Comparison of ENCODE assay signal across 21 mouse cellular contexts in the genomic region with DNA sequence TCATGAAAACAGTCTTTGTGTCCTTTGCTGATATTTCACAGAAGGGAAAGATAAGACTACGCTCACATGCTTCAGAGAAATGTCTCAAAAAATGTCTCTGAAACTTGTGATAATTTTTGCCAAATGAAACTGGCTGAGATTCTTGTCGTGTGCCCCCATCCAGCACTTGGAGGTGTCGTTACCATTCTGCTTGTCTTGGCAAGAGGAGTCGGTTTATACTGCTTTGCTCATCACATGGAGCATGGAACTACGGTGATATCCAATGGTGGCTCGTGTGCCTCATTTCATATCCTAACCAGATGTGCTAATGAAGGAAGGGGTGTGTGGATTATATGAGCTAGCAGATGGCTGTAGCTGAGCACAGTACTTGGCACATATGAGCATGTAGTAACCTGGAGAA.
A peak's percentile ranks its signal among the peaks of the same experiment; 100 is the strongest.
DNase-seq lines count a peak whose midpoint lies in the region; ATAC-seq lines count a peak whose summit lies in the region.
"Had no signal": no experiment of that assay in that cellular context is flagged by ENCODE, and none has a peak within 500 bp of the region (broad histone marks: within the 10 kb centered on the region; RNA-seq: fewer than 3 reads in every experiment).

No protein-coding gene starts in this region.

- peaks cover 3% of the 10 kb centered on the region; the same call in 1 of the 2 replicates for H3K4me1 ChIP-seq in forebrain, embryonic 13.5 days
- no peaks in the 10 kb centered on the region for H3K4me1 ChIP-seq in forebrain, embryonic 11.5 days (replicated peaks; ENCODE audit: control insufficient read depth, insufficient read depth, low read length)
- H3K4me1 ChIP-seq: embryonic facial prominence, embryonic 10.5 days; hindbrain, embryonic 15.5 days; intestine, embryonic 15.5 days; limb, embryonic 10.5 days had no signal

- no peak overlapping the region for H3K27ac ChIP-seq in forebrain, embryonic 13.5 days
- no peak overlapping the region for H3K27ac ChIP-seq in forebrain, embryonic 11.5 days (ENCODE audit: low read depth, low read length)
- H3K27ac ChIP-seq: embryonic facial prominence, embryonic 10.5 days; hindbrain, embryonic 15.5 days; intestine, embryonic 15.5 days; limb, embryonic 10.5 days had no signal

- H3K27me3 ChIP-seq in forebrain, embryonic 13.5 days, result no peaks in the 10 kb centered on the region
- no peaks in the 10 kb centered on the region for H3K27me3 ChIP-seq in forebrain, embryonic 11.5 days (ENCODE audit: control insufficient read depth, insufficient read depth, low read length)
- H3K27me3 ChIP-seq: hindbrain, embryonic 15.5 days; intestine, embryonic 15.5 days; Patski had no signal

- H3K9me3 ChIP-seq in forebrain, embryonic 13.5 days (replicated peaks), result no peaks in the 10 kb centered on the region
- no peaks in the 10 kb centered on the region for H3K9me3 ChIP-seq in forebrain, embryonic 11.5 days (ENCODE audit: control insufficient read depth, low read length)
- H3K9me3 ChIP-seq: embryonic facial prominence, embryonic 10.5 days; hindbrain, embryonic 15.5 days; intestine, embryonic 15.5 days; limb, embryonic 10.5 days had no signal

- H3K9ac ChIP-seq in forebrain, embryonic 13.5 days, result no peak overlapping the region
- no peak overlapping the region for H3K9ac ChIP-seq in forebrain, embryonic 11.5 days (ENCODE audit: low read length)
- H3K9ac ChIP-seq: hindbrain, embryonic 15.5 days; intestine, embryonic 15.5 days; liver, postnatal 0 days had no signal

- no peak overlapping the region for H3K4me3 ChIP-seq in forebrain, embryonic 13.5 days
- no peak overlapping the region for H3K4me3 ChIP-seq in forebrain, embryonic 11.5 days (ENCODE audit: low read depth, low read length)
- H3K4me3 ChIP-seq: embryonic facial prominence, embryonic 10.5 days; hindbrain, embryonic 15.5 days; intestine, embryonic 15.5 days; limb, embryonic 10.5 days had no signal

- DNase-seq in forebrain, embryonic 11.5 days (ENCODE audit: low spot score), result no peak
- peak; percentile 5 to 7 for DNase-seq in layer of hippocampus, adult 8-10 months (ENCODE audit: low spot score in 2 of 2)
- DNase-seq in layer of hippocampus, adult 11-12 months (ENCODE audit: low spot score), result no peak
- DNase-seq in frontal cortex, adult 2 months (ENCODE audit: extremely low spot score in 1 of 2, low spot score in 1 of 2), result peak; percentile 9 to 45
- peak; percentile 5 for DNase-seq in right cerebral cortex, postnatal 14 days
- DNase-seq in lung, postnatal 14 days, result no peak
- no peak for DNase-seq in layer of hippocampus, postnatal 14 days (ENCODE audit: low spot score in 2 of 2)
- DNase-seq: adrenal gland, adult 8-10 months; cerebellum, adult 18-20 months; kidney, postnatal 36 days; liver, postnatal 0 days; lung, postnatal 36 days; thymus, adult 2 months had no signal

- no peaks in the 10 kb centered on the region for H3K36me3 ChIP-seq in forebrain, embryonic 13.5 days (ENCODE audit: poor library complexity, severe bottlenecking)
- H3K36me3 ChIP-seq in forebrain, embryonic 11.5 days (ENCODE audit: control insufficient read depth, insufficient read depth, low read length), result no peaks in the 10 kb centered on the region
- H3K36me3 ChIP-seq: embryonic facial prominence, embryonic 10.5 days; hindbrain, embryonic 15.5 days; intestine, embryonic 15.5 days; limb, embryonic 10.5 days had no signal

- 88% methylated on average over 6 of the region's 6 CpGs for WGBS in forebrain, embryonic 13.5 days
- 90% methylated on average over 6 of the region's 6 CpGs for WGBS in forebrain, embryonic 11.5 days

- no peak overlapping the region for H3K4me2 ChIP-seq in forebrain, embryonic 13.5 days
- H3K4me2 ChIP-seq in forebrain, embryonic 11.5 days (ENCODE audit: low read depth, low read length, severe bottlenecking), result no peak overlapping the region
- H3K4me2 ChIP-seq: heart, embryonic 11.5 days; hindbrain, embryonic 15.5 days; intestine, embryonic 15.5 days had no signal

- peak; percentile 78; the same call in 1 of the 2 replicates for ATAC-seq in forebrain, embryonic 13.5 days
- no peak for ATAC-seq in forebrain, embryonic 11.5 days (replicated peaks; ENCODE audit: low FRiP score)
- ATAC-seq: CD4-positive, CD25-positive, alpha-beta regulatory T cell, adult 4 months; intestine, embryonic 15.5 days; liver, postnatal 0 days; Patski had no signal

Comparison
In these comparisons a context has a peak if more than half of its experiments do, and no peak if none do; other contexts are left out.
1. DNase-seq: peak in layer of hippocampus, adult 8-10 months (2 of 2), frontal cortex, adult 2 months (2 of 2) and right cerebral cortex, postnatal 14 days (single experiment); none in forebrain, embryonic 11.5 days (single experiment), layer of hippocampus, adult 11-12 months (single experiment), lung, postnatal 14 days (single experiment) and layer of hippocampus, postnatal 14 days (0 of 2).